Mouse (Mus musculus) liver, postnatal 0 days (tissue): ENCODE results near the gene Bnip3.

Experiments used
- CTCF ChIP-seq: sonication (generic); IDR thresholded peaks from 2 replicates; pipeline ENCODE4 v1.5.1; 2016; ENCODE audit warnings: antibody characterized with exemption, low read depth
- EP300 ChIP-seq: IDR thresholded peaks from 2 replicates; pipeline ENCODE4 v1.6.1; 2016; ENCODE audit warnings: antibody characterized with exemption, low read depth, mild to moderate bottlenecking

GRCm38 (mm10) chr7:138908768-138909276, 497 bp downstream of the Bnip3 start:
- TF ChIP-seq CTCF (no peak), EP300 (no peak)
